15 mouse cellular contexts compared by ENCODE assay signal in genomic region chr11:112860797-112861196, GRCm38 (mm10).
DNase-seq lines count a peak whose midpoint lies in the region; ATAC-seq and TF ChIP-seq lines count a peak whose summit lies in the region.
"Had no signal": no experiment of that assay in that cellular context is flagged by ENCODE, and none has a peak within 500 bp of the region (broad histone marks: within the 10 kb centered on the region; RNA-seq: fewer than 3 reads in every experiment).

No protein-coding gene starts in this region.

- H3K4me3 ChIP-seq in embryonic facial prominence, embryonic 10.5 days: no peak overlapping the region
- H3K4me3 ChIP-seq in forebrain, embryonic 12.5 days (replicated peaks): no peak overlapping the region
- H3K4me3 ChIP-seq in hindbrain, postnatal 0 days (ENCODE audit: low read length): no peak overlapping the region
- H3K4me3 ChIP-seq in neural tube, embryonic 11.5 days (ENCODE audit: low read depth, low read length): no peak overlapping the region
- H3K4me3 ChIP-seq in heart, embryonic 11.5 days (ENCODE audit: low read depth, low read length): no peak overlapping the region
- H3K4me3 ChIP-seq: kidney, embryonic 15.5 days; liver, embryonic 15.5 days had no signal

- ATAC-seq in forebrain, embryonic 12.5 days (ENCODE audit: low FRiP score): peak; percentile 87
- ATAC-seq in hindbrain, postnatal 0 days: peak; percentile 90
- peak; percentile 85 for ATAC-seq in neural tube, embryonic 11.5 days (ENCODE audit: insufficient read depth, low FRiP score, low TSS enrichment)
- ATAC-seq in heart, embryonic 11.5 days (replicated peaks; ENCODE audit: insufficient number of reproducible peaks, low FRiP score, low TSS enrichment): no peak
- ATAC-seq: Patski had no signal

- WGBS in embryonic facial prominence, embryonic 10.5 days: 21% methylated on average over 11 of the region's 11 CpGs
- WGBS in forebrain, embryonic 12.5 days: 6% methylated on average over 11 of the region's 11 CpGs
- 8% methylated on average over 11 of the region's 11 CpGs for WGBS in hindbrain, postnatal 0 days
- 14% methylated on average over 11 of the region's 11 CpGs for WGBS in neural tube, embryonic 11.5 days
- 32% methylated on average over 11 of the region's 11 CpGs for WGBS in heart, embryonic 11.5 days (ENCODE audit: insufficient replicate concordance)

- H3K9ac ChIP-seq in forebrain, embryonic 12.5 days: peak overlapping the region; percentile 17
- H3K9ac ChIP-seq in hindbrain, postnatal 0 days (replicated peaks; ENCODE audit: low read length): no peak overlapping the region
- no peak overlapping the region for H3K9ac ChIP-seq in neural tube, embryonic 11.5 days (ENCODE audit: low read length)
- H3K9ac ChIP-seq in heart, embryonic 11.5 days (ENCODE audit: low read depth, low read length): no peak overlapping the region
- H3K9ac ChIP-seq: kidney, embryonic 15.5 days; liver, embryonic 15.5 days had no signal

- no peak for TF ChIP-seq CTCF in hindbrain, postnatal 0 days (IDR thresholded peaks at IDR 0.05; ENCODE audit: low read depth)

- peak; percentile 23 for DNase-seq in embryonic facial prominence, embryonic 10.5 days (ENCODE audit: low spot score)
- peak; percentile 73 for DNase-seq in hindbrain, postnatal 0 days (ENCODE audit: low spot score)
- peak; percentile 50 for DNase-seq in neural tube, embryonic 11.5 days (ENCODE audit: low spot score)
- DNase-seq in heart, adult 9 months (ENCODE audit: low spot score in 2 of 2): no peak
- DNase-seq in kidney, adult 8-10 months: no peak
- DNase-seq: adrenal gland, postnatal 36 days; cerebellum, adult 8-10 months; gastrocnemius, postnatal 36 days; heart, postnatal 14 days; thymus, adult 2 months had no signal

- peak overlapping the region; percentile 72 for H3K27ac ChIP-seq in embryonic facial prominence, embryonic 10.5 days (replicated peaks)
- peak overlapping the region; percentile 83 for H3K27ac ChIP-seq in forebrain, embryonic 12.5 days
- H3K27ac ChIP-seq in hindbrain, postnatal 0 days: peak overlapping the region; percentile 49; the same call in 1 of the 2 replicates
- peak overlapping the region; percentile 31; the same call in 1 of the 2 replicates for H3K27ac ChIP-seq in neural tube, embryonic 11.5 days (ENCODE audit: low read depth, low read length)
- no peak overlapping the region for H3K27ac ChIP-seq in heart, embryonic 11.5 days (ENCODE audit: low read depth, low read length)
- H3K27ac ChIP-seq: kidney, embryonic 15.5 days; liver, embryonic 15.5 days had no signal

- H3K36me3 ChIP-seq in embryonic facial prominence, embryonic 10.5 days (replicated peaks): no peaks in the 10 kb centered on the region
- H3K36me3 ChIP-seq in forebrain, embryonic 12.5 days (replicated peaks): no peaks in the 10 kb centered on the region
- H3K36me3 ChIP-seq in hindbrain, postnatal 0 days (ENCODE audit: insufficient read depth, low read length): no peaks in the 10 kb centered on the region
- H3K36me3 ChIP-seq in neural tube, embryonic 11.5 days (ENCODE audit: control insufficient read depth, insufficient read depth, low read length): no peaks in the 10 kb centered on the region
- no peaks in the 10 kb centered on the region for H3K36me3 ChIP-seq in heart, embryonic 11.5 days (ENCODE audit: control insufficient read depth, insufficient read depth, low read length)
- H3K36me3 ChIP-seq: kidney, embryonic 15.5 days; liver, embryonic 15.5 days had no signal

- H3K4me1 ChIP-seq in embryonic facial prominence, embryonic 10.5 days: peaks cover 28% of the 10 kb centered on the region
- peaks cover 32% of the 10 kb centered on the region for H3K4me1 ChIP-seq in forebrain, embryonic 12.5 days
- H3K4me1 ChIP-seq in hindbrain, postnatal 0 days (ENCODE audit: insufficient read depth, low read length): no peaks in the 10 kb centered on the region
- peaks cover 11% of the 10 kb centered on the region for H3K4me1 ChIP-seq in neural tube, embryonic 11.5 days (ENCODE audit: control insufficient read depth, insufficient read depth, low read length)
- no peaks in the 10 kb centered on the region for H3K4me1 ChIP-seq in heart, embryonic 11.5 days (ENCODE audit: control insufficient read depth, insufficient read depth, low read length)
- H3K4me1 ChIP-seq: liver, embryonic 15.5 days had no signal

- H3K4me2 ChIP-seq in forebrain, embryonic 12.5 days: peak overlapping the region; percentile 36
- H3K4me2 ChIP-seq in hindbrain, postnatal 0 days (ENCODE audit: low read depth, low read length): no peak overlapping the region
- H3K4me2 ChIP-seq in neural tube, embryonic 11.5 days (ENCODE audit: low read depth): peak overlapping the region; percentile 10; the same call in 1 of the 2 replicates
- no peak overlapping the region for H3K4me2 ChIP-seq in heart, embryonic 11.5 days
- H3K4me2 ChIP-seq: kidney, embryonic 15.5 days; liver, embryonic 15.5 days had no signal

- H3K9me3 ChIP-seq in embryonic facial prominence, embryonic 10.5 days: peaks cover 6% of the 10 kb centered on the region; the same call in 1 of the 2 replicates
- H3K9me3 ChIP-seq in forebrain, embryonic 12.5 days: no peaks in the 10 kb centered on the region; the same call in 1 of the 2 replicates
- H3K9me3 ChIP-seq in hindbrain, postnatal 0 days (ENCODE audit: low read length): 0 out of 2 replicates have a peak, but pooled peaks cover 6% of the 10 kb centered on the region
- H3K9me3 ChIP-seq in neural tube, embryonic 11.5 days (ENCODE audit: control insufficient read depth, low read length): no peaks in the 10 kb centered on the region
- H3K9me3 ChIP-seq in heart, embryonic 11.5 days (replicated peaks; ENCODE audit: control insufficient read depth, low read length): 0 out of 2 replicates have a peak, but pooled peaks cover 3% of the 10 kb centered on the region
- H3K9me3 ChIP-seq: kidney, embryonic 15.5 days; liver, embryonic 15.5 days had no signal

- peaks cover 8% of the 10 kb centered on the region for H3K27me3 ChIP-seq in embryonic facial prominence, embryonic 10.5 days (replicated peaks; ENCODE audit: low read depth, poor library complexity, severe bottlenecking)
- H3K27me3 ChIP-seq in forebrain, embryonic 12.5 days: no peaks in the 10 kb centered on the region
- no peaks in the 10 kb centered on the region for H3K27me3 ChIP-seq in hindbrain, postnatal 0 days (ENCODE audit: insufficient read depth, low read length)
- no peaks in the 10 kb centered on the region for H3K27me3 ChIP-seq in neural tube, embryonic 11.5 days (ENCODE audit: control insufficient read depth, insufficient read depth, low read length)
- H3K27me3 ChIP-seq in heart, embryonic 11.5 days (ENCODE audit: control insufficient read depth, insufficient read depth, low read length): no peaks in the 10 kb centered on the region; the same call in 1 of the 2 replicates
- H3K27me3 ChIP-seq: liver, embryonic 15.5 days; Patski had no signal

Comparison
In these comparisons a context has a peak if more than half of its experiments do, and no peak if none do; other contexts are left out.
1. DNase-seq: peak in embryonic facial prominence, embryonic 10.5 days (single experiment), hindbrain, postnatal 0 days (single experiment) and neural tube, embryonic 11.5 days (single experiment); none in heart, adult 9 months (0 of 2) and kidney, adult 8-10 months (0 of 2).
2. H3K4me2 ChIP-seq: peak in forebrain, embryonic 12.5 days (single experiment) and neural tube, embryonic 11.5 days (single experiment); none in hindbrain, postnatal 0 days (single experiment) and heart, embryonic 11.5 days (single experiment).